Mouse (Mus musculus) embryo, embryonic 10 days (tissue): ENCODE data around the gene Polr1d.
A peak's percentile ranks its signal among the peaks of the same experiment; 100 is the strongest.

ENCODE experiments used
- DNase-seq: peaks from one replicate; pipeline ENCODE4 v3.0.0-alpha.2; 2015; ENCODE audit warnings: low spot score

The Polr1d gene

GRCm38 (mm10) chr5:147147340-147147739, 70.5 kb downstream of the Polr1d start:
- DNase-seq, result no peak

GRCm38 (mm10) chr5:147154806-147155371, 78.0 kb downstream of the Polr1d start:
- DNase-seq, result peak; percentile 51

- DNase-seq, result peak; percentile 85
Measured at GRCm38 (mm10) chr5:147155449-147156133, 78.7 kb downstream of the Polr1d start.

- no peak for DNase-seq
Measured at GRCm38 (mm10) chr5:147156376-147156775, 79.5 kb downstream of the Polr1d start.

GRCm38 (mm10) chr5:147157441-147157840, 80.6 kb downstream of the Polr1d start:
- no peak for DNase-seq

GRCm38 (mm10) chr5:147159320-147159719, 82.5 kb downstream of the Polr1d start:
- no peak for DNase-seq

GRCm38 (mm10) chr5:147159792-147160191, 82.9 kb downstream of the Polr1d start:
- no peak for DNase-seq
